Mouse (Mus musculus) right cerebral cortex, postnatal 10 days (tissue): ENCODE results near the gene Zmynd19.

ENCODE experiments used
- DNase-seq, 2 experiments: peaks; one replicate each; pipeline ENCODE4 v3.0.0; 2021; ENCODE audit warnings: low spot score in 2 of 2

Zmynd19 gene

GRCm38 (mm10) chr2:24949421-24950188, at the start of gene Zmynd19:
Zmynd19 (plus strand) TSS chr2:24949792.
- DNase-seq: peak; percentile 98 to 99

GRCm38 (mm10) chr2:24901055-24901454, 48.5 kb upstream of the Zmynd19 start:
- peak; percentile 40 to 54 for DNase-seq

- no peak for DNase-seq
Measured at GRCm38 (mm10) chr2:24902999-24903398, 46.6 kb upstream of the Zmynd19 start.

GRCm38 (mm10) chr2:24904823-24905652, 44.6 kb upstream of the Zmynd19 start:
- DNase-seq: no peak

GRCm38 (mm10) chr2:24905653-24906155, 43.9 kb upstream of the Zmynd19 start:
- no peak for DNase-seq

- DNase-seq: no peak
Measured at GRCm38 (mm10) chr2:24910481-24910880, 39.1 kb upstream of the Zmynd19 start.

GRCm38 (mm10) chr2:24912189-24912588, 37.4 kb upstream of the Zmynd19 start:
- no peak for DNase-seq

GRCm38 (mm10) chr2:24912589-24912988, 37.0 kb upstream of the Zmynd19 start:
- no peak for DNase-seq

GRCm38 (mm10) chr2:24914762-24915161, 34.8 kb upstream of the Zmynd19 start:
- no peak for DNase-seq

GRCm38 (mm10) chr2:24918930-24919838, 30.4 kb upstream of the Zmynd19 start, which contains the start of gene Ehmt1:
Ehmt1 (minus strand) TSS chr2:24919614.
- peak; percentile 96 for DNase-seq

GRCm38 (mm10) chr2:24919839-24920175, 29.8 kb upstream of the Zmynd19 start:
- DNase-seq: no peak

GRCm38 (mm10) chr2:24923561-24923960, 26.0 kb upstream of the Zmynd19 start:
- no peak for DNase-seq

GRCm38 (mm10) chr2:24925284-24925683, 24.3 kb upstream of the Zmynd19 start:
- DNase-seq: no peak

GRCm38 (mm10) chr2:24926345-24926964, 23.1 kb upstream of the Zmynd19 start:
- DNase-seq: no peak

- DNase-seq: no peak
Measured at GRCm38 (mm10) chr2:24926965-24927358, 22.6 kb upstream of the Zmynd19 start.

- DNase-seq: peak in 1 of 2 experiments; percentile 37
Measured at GRCm38 (mm10) chr2:24927810-24928479, 21.6 kb upstream of the Zmynd19 start.

GRCm38 (mm10) chr2:24929119-24929518, 20.5 kb upstream of the Zmynd19 start:
- DNase-seq: no peak

- DNase-seq: no peak
Measured at GRCm38 (mm10) chr2:24929593-24929992, 20.0 kb upstream of the Zmynd19 start.

- peak; percentile 33 to 58 for DNase-seq
Measured at GRCm38 (mm10) chr2:24934441-24934963, 15.1 kb upstream of the Zmynd19 start.

GRCm38 (mm10) chr2:24935057-24935796, 14.4 kb upstream of the Zmynd19 start, which contains the start of gene Arrdc1:
Arrdc1 (minus strand) TSS chr2:24935252.
- peak; percentile 93 to 94 for DNase-seq
